Mouse (Mus musculus) heart, embryonic 11.5 days (tissue): ENCODE measurements at regions not wholly inside any gene's neighbourhood (a gene's known extent, or its start where the extent isn't known, plus 50 kb on each side); places are given as distances from the start of the nearest gene placed in this dataset.

Experiments
- ATAC-seq: fragments of 200-750 bp; cut with Nextera tagmentation; replicated peaks from 2 replicates; pipeline ENCODE4 v1.8.0; 2017; ENCODE audit warnings: moderate library complexity; ENCODE audit not compliant: insufficient number of reproducible peaks, low FRiP score, low TSS enrichment
- H3K27ac ChIP-seq: fragments of 300-500 bp; sonication (generic); 2 replicates; pipeline ENCODE4 v1.5.1; 2014; ENCODE audit warnings: mild to moderate bottlenecking, low read depth, low read length
- H3K27me3 ChIP-seq: fragments of 300-500 bp; sonication (generic); 2 replicates; pipeline ENCODE4 v1.6.1; 2014; ENCODE audit warnings: mild to moderate bottlenecking, low read length, mixed read lengths; ENCODE audit not compliant: control insufficient read depth, insufficient read depth
- H3K36me3 ChIP-seq: fragments of 300-500 bp; sonication (generic); 2 replicates; pipeline ENCODE4 v1.6.1; 2014; ENCODE audit warnings: mild to moderate bottlenecking, low read length, moderate library complexity, mixed read lengths; ENCODE audit not compliant: control insufficient read depth, insufficient read depth
- H3K4me1 ChIP-seq: fragments of 300-500 bp; sonication (generic); 2 replicates; pipeline ENCODE4 v1.6.1; 2014; ENCODE audit warnings: low read length; ENCODE audit not compliant: control insufficient read depth, insufficient read depth
- H3K4me2 ChIP-seq: fragments of 300-500 bp; sonication (generic); 2 replicates; pipeline ENCODE4 v1.6.1; 2014; ENCODE audit warnings: mild to moderate bottlenecking, moderate library complexity
- H3K4me3 ChIP-seq: fragments of 300-500 bp; sonication (generic); 2 replicates; pipeline ENCODE4 v1.5.1; 2014; ENCODE audit warnings: low read depth, low read length
- H3K9ac ChIP-seq: fragments of 300-500 bp; sonication (generic); 2 replicates; pipeline ENCODE4 v1.6.1; 2014; ENCODE audit warnings: mild to moderate bottlenecking, low read depth, low read length, moderate library complexity
- H3K9me3 ChIP-seq: fragments of 300-500 bp; sonication (generic); replicated peaks from 2 replicates; pipeline ENCODE4 v1.6.1; 2016; ENCODE audit warnings: low read length; ENCODE audit not compliant: control insufficient read depth
- WGBS: fragments of 180-500 bp; shearing (Covaris S2); extraction: QIAGEN DNeasy Blood & Tissue Kit; methylation state at CpG from one replicate; pipeline ENCODE4 v1.1.7; 2014; ENCODE audit not compliant: insufficient replicate concordance; 5-methylcytosine and 5-hydroxymethylcytosine counted together

GRCm38 (mm10) chr1:137172128-137172527 is 211.9 kb upstream of the Nr5a2 start:
- Histone ChIP-seq H3K4me2 (no peak overlapping the region), H3K27me3 (no peaks in the 10 kb centered on the region), H3K4me1 (no peaks in the 10 kb centered on the region), H3K4me3 (no peak overlapping the region), H3K9ac (no peak overlapping the region), H3K9me3 (no peaks in the 10 kb centered on the region), H3K36me3 (no peaks in the 10 kb centered on the region), H3K27ac (no peak overlapping the region)
- no peak for ATAC-seq
- WGBS = 86% methylated on average over 6 of the region's 6 CpGs

- ATAC-seq = no peak
- Histone ChIP-seq H3K27ac (no peak overlapping the region), H3K4me2 (no peak overlapping the region), H3K9ac (no peak overlapping the region), H3K9me3 (no peaks in the 10 kb centered on the region), H3K36me3 (no peaks in the 10 kb centered on the region), H3K4me3 (no peak overlapping the region), H3K4me1 (no peaks in the 10 kb centered on the region), H3K27me3 (no peaks in the 10 kb centered on the region)
- WGBS = 54% methylated on average over 5 of the region's 5 CpGs
These were observed 211.2 kb upstream of the Nr5a2 start for GRCm38 (mm10) chr1:137171451-137171850.

GRCm38 (mm10) chr1:137147891-137148290 is 187.6 kb upstream of the Nr5a2 start:
- no peaks in the 10 kb centered on the region for H3K36me3 ChIP-seq
- no peaks in the 10 kb centered on the region for H3K9me3 ChIP-seq
- no peak overlapping the region for H3K9ac ChIP-seq
- H3K4me3 ChIP-seq = no peak overlapping the region
- no peak overlapping the region for H3K27ac ChIP-seq
- no peaks in the 10 kb centered on the region for H3K4me1 ChIP-seq
- 51% methylated on average over 3 of the region's 3 CpGs for WGBS
- no peak for ATAC-seq
- H3K27me3 ChIP-seq = no peaks in the 10 kb centered on the region
- H3K4me2 ChIP-seq = no peak overlapping the region

DNA sequence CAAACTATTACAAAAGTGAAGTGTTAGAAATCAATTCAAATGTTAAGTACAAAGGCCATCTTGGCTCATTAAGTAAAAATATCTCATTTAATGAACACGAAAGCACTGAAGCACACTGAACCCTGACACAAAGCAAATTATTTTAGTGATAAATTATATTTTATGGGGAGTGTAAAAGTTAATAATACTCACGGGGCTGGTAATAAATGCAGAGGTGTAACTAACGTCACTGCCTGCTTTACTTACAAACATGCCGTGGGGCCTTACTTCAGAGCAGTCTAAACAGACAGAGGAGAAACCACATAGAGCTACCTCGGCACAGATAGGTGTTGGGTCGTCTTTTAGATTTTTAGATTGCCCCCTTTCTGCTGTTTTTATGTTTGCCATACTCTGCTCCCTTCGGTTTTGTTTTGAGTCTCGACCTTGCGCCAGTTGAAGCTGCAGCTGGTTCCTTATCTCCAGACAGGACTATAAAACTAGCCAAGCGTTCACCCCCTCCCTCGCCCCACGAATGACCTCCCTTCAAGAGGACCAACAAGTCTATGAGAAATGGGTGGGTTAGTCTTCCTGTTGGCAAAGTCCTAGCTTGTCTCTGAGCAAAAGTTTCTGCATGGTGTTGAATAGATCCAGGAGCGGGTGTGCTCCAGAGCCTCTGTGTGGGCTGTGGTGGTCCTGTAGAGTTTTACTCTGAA is 181.8 kb upstream of the Nr5a2 start:
- Histone ChIP-seq H3K36me3 (no peaks in the 10 kb centered on the region), H3K4me1 (no peaks in the 10 kb centered on the region), H3K9me3 (no peaks in the 10 kb centered on the region), H3K4me3 (no peak overlapping the region), H3K9ac (no peak overlapping the region), H3K4me2 (no peak overlapping the region), H3K27me3 (no peaks in the 10 kb centered on the region), H3K27ac (no peak overlapping the region)
- 51% methylated on average over 13 of the region's 13 CpGs for WGBS
- no peak for ATAC-seq

- ATAC-seq = no peak
- Histone ChIP-seq H3K4me2 (no peak overlapping the region), H3K27ac (no peak overlapping the region), H3K27me3 (no peaks in the 10 kb centered on the region), H3K36me3 (no peaks in the 10 kb centered on the region), H3K9ac (no peak overlapping the region), H3K9me3 (no peaks in the 10 kb centered on the region), H3K4me1 (no peaks in the 10 kb centered on the region), H3K4me3 (no peak overlapping the region)
- WGBS = 78% methylated on average over 5 of the region's 5 CpGs
These were observed 181.1 kb upstream of the Nr5a2 start for GRCm38 (mm10) chr1:137141372-137141771.

DNA sequence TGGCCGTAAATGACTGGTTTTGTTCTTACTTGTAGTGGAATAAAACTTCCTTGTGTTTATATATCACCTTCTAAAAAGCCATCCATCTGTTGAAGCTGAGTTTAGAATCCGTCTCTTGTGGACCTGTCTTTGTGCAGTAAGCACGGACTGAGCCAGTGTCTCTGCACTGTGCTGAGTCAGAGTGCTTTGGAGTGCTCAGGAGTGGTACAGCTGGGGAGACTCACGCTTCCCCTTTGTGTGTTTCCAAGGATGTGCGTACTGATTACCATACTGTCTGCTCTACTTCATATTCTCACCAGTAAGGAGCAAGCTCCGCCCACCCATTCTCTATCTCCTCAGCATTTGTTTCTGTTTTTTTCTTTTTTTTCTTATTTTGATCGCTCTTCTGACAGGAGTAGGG is 175.9 kb upstream of the Nr5a2 start:
- Histone ChIP-seq H3K4me2 (no peak overlapping the region), H3K9ac (no peak overlapping the region), H3K4me1 (no peaks in the 10 kb centered on the region), H3K36me3 (no peaks in the 10 kb centered on the region), H3K27ac (no peak overlapping the region), H3K27me3 (no peaks in the 10 kb centered on the region), H3K9me3 (no peaks in the 10 kb centered on the region), H3K4me3 (no peak overlapping the region)
- WGBS = 72% methylated on average over 7 of the region's 7 CpGs
- ATAC-seq = no peak

DNA sequence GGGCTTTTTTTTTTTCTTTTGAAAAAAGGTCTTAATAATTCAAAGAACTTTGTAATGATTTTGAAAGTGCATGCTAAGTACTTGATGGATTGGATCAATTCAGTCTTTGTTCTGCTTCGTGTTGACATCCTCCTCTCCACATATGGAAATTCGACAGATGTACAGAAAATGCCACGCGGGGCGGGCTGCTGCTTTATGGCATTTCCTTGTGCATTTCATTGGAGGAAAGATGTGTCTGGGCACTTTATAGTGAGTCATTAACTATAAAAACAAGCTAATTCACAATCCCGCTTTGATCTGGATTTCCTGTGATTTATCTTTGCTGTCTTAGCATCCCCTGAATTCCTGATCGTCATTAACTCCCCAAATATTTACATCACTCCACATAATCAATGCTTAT is 173.5 kb upstream of the Nr5a2 start:
- Histone ChIP-seq H3K36me3 (no peaks in the 10 kb centered on the region), H3K4me1 (no peaks in the 10 kb centered on the region), H3K9ac (no peak overlapping the region), H3K4me2 (no peak overlapping the region), H3K27ac (no peak overlapping the region), H3K9me3 (no peaks in the 10 kb centered on the region), H3K27me3 (no peaks in the 10 kb centered on the region), H3K4me3 (no peak overlapping the region)
- no peak for ATAC-seq
- WGBS = 53% methylated on average over 7 of the region's 7 CpGs

- H3K27me3 ChIP-seq = no peaks in the 10 kb centered on the region
- no peak overlapping the region for H3K27ac ChIP-seq
- H3K36me3 ChIP-seq = no peaks in the 10 kb centered on the region
- H3K9me3 ChIP-seq = no peaks in the 10 kb centered on the region
- H3K9ac ChIP-seq = no peak overlapping the region
- no peaks in the 10 kb centered on the region for H3K4me1 ChIP-seq
- WGBS = 75% methylated on average over 3 of the region's 3 CpGs
- H3K4me3 ChIP-seq = no peak overlapping the region
- H3K4me2 ChIP-seq = no peak overlapping the region
- ATAC-seq = no peak
These were observed 170.0 kb upstream of the Nr5a2 start for GRCm38 (mm10) chr1:137130264-137130663.

- Histone ChIP-seq H3K36me3 (no peaks in the 10 kb centered on the region), H3K27me3 (no peaks in the 10 kb centered on the region), H3K4me3 (no peak overlapping the region), H3K4me2 (no peak overlapping the region), H3K9ac (no peak overlapping the region), H3K9me3 (no peaks in the 10 kb centered on the region), H3K4me1 (no peaks in the 10 kb centered on the region), H3K27ac (no peak overlapping the region)
- WGBS = 84% methylated on average over 9 of the region's 9 CpGs
- no peak for ATAC-seq
These were observed 168.9 kb upstream of the Nr5a2 start for GRCm38 (mm10) chr1:137129116-137129515.
